Mouse (Mus musculus) stomach, embryonic 14.5 days (tissue): Measurements from ENCODE around the gene Siah3. TPM values are rescaled to one million over a fixed set of nuclear protein-coding genes. Genes with fewer than 3 reads are reported as not detected.

Experiments
- ATAC-seq: fragments of 200-750 bp; cut with Nextera tagmentation; 2 replicates; pipeline ENCODE4 v1.8.0; 2017; ENCODE audit warnings: low read depth, moderate TSS enrichment; ENCODE audit not compliant: insufficient number of reproducible peaks, insufficient read depth, low FRiP score
- H3K27ac ChIP-seq: fragments of 300-500 bp; sonication (generic); 2 replicates; pipeline ENCODE4 v1.5.1; 2014; ENCODE audit warnings: mild to moderate bottlenecking, low read length, moderate library complexity, mixed read lengths
- H3K27me3 ChIP-seq: fragments of 300-500 bp; sonication (generic); 2 replicates; pipeline ENCODE4 v1.6.1; 2014; ENCODE audit warnings: low read length, control low read depth, mixed read lengths; ENCODE audit not compliant: control insufficient read depth, insufficient read depth
- H3K36me3 ChIP-seq: fragments of 300-500 bp; sonication (generic); 2 replicates; pipeline ENCODE4 v1.6.1; 2014; ENCODE audit warnings: mild to moderate bottlenecking, control low read depth, low read length, moderate library complexity, mixed read lengths; ENCODE audit not compliant: control insufficient read depth, insufficient read depth
- H3K4me1 ChIP-seq: fragments of 300-500 bp; sonication (generic); 2 replicates; pipeline ENCODE4 v1.6.1; 2014; ENCODE audit warnings: low read length, control low read depth, mixed read lengths; ENCODE audit not compliant: control insufficient read depth, insufficient read depth
- H3K4me2 ChIP-seq: fragments of 300-500 bp; sonication (generic); replicated peaks from 2 replicates; pipeline ENCODE4 v1.6.1; 2014; ENCODE audit warnings: low read depth, low read length, control low read depth
- H3K4me3 ChIP-seq: fragments of 300-500 bp; sonication (generic); 2 replicates; pipeline ENCODE4 v1.5.1; 2014; ENCODE audit warnings: low read depth, low read length, control low read depth
- H3K9ac ChIP-seq: fragments of 300-500 bp; sonication (generic); replicated peaks from 2 replicates; pipeline ENCODE4 v1.6.1; 2014; ENCODE audit warnings: low read depth, mild to moderate bottlenecking, control low read depth, low read length, moderate library complexity, mixed read lengths
- H3K9me3 ChIP-seq: fragments of 300-500 bp; sonication (generic); 2 replicates; pipeline ENCODE4 v1.6.1; 2016; ENCODE audit warnings: low read depth, low read length, control low read depth; ENCODE audit not compliant: control insufficient read depth
- WGBS: fragments of 180-500 bp; shearing (Covaris S2); extraction: QIAGEN DNeasy Blood & Tissue Kit; methylation state at CpG from one replicate; pipeline ENCODE4 v1.1.7; 2014; 5-methylcytosine and 5-hydroxymethylcytosine counted together
- polyA plus RNA-seq: library from polyadenylated mRNA; unstranded; fragments of >200 nt; fragmentation: Nextera tagmentation; extraction: Ambion mirVana; gene quantifications from 2 replicates; pipeline ENCODE4 v1.2.1, GENCODE M21; 2014

The Siah3 gene
- polyA plus RNA-seq: 0.34 and 0.51 TPM in 2 replicates

GRCm38 (mm10) chr14:75455743-75456421 is at the start of gene Siah3:
Siah3 (plus strand) TSS chr14:75455982.
- Histone ChIP-seq H3K4me2 (peak within 1 kb of the TSS; percentile 46), H3K9ac (no peak within 1 kb of the TSS), H3K36me3 (no peaks in the 10 kb centered on the region), H3K27ac (no peak within 1 kb of the TSS), H3K4me1 (peaks cover 6% of the 10 kb centered on the region; the same call in 1 of the 2 replicates), H3K4me3 (peak within 1 kb of the TSS; percentile 22), H3K27me3 (no peaks in the 10 kb centered on the region), H3K9me3 (no peaks in the 10 kb centered on the region)
- WGBS: 8% methylated on average over 18 of the region's 18 CpGs
- 0 out of 2 replicates have a peak, but pooled peaks have one; percentile 31 for ATAC-seq

DNA sequence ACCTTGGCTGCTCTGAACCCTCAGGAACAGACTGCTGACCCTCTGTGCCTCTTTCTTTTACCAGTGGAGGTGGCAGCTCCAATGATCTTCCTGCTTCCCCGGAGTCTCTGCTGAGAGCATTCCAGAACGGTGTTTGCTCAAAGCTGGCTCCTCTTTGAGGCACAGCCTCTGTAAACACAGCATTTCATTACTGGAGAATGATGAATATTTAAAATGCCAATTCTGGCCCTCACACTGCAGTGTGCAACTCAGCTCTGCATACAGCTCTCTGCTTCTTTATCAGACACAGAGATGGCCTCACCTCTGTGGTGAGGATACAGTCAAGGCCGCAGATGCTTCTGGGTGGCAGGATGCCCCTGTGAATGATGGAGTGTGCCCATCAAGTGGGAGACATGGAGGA is 46.0 kb upstream of the Siah3 start:
- H3K36me3 ChIP-seq: no peaks in the 10 kb centered on the region
- no peaks in the 10 kb centered on the region for H3K9me3 ChIP-seq
- no peaks in the 10 kb centered on the region for H3K27me3 ChIP-seq
- 41% methylated on average over 3 of the region's 3 CpGs for WGBS
- H3K4me3 ChIP-seq: no peak overlapping the region
- no peak for ATAC-seq
- H3K4me2 ChIP-seq: no peak overlapping the region
- no peaks in the 10 kb centered on the region for H3K4me1 ChIP-seq
- no peak overlapping the region for H3K9ac ChIP-seq
- no peak overlapping the region for H3K27ac ChIP-seq

DNA sequence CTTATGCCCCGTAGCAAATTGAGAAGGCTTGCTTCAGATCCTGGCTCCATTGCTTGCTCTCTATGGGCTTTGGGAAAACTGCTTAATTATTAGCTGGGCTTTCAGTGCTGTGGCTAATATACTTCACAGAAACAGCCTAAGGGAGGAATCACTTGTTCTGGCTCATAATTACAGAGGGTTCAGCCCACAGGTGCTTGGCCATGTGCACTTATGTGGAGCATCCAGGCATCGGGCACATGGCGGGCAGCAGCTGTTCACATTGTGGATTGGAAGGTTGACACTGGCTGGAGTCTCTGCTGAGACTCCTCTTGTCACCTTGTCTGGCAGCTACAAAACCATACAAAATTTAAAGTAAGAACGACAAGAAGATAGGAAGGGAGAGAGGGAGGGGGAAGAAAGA is 45.4 kb upstream of the Siah3 start:
- H3K9ac ChIP-seq: no peak overlapping the region
- no peak overlapping the region for H3K4me2 ChIP-seq
- ATAC-seq: no peak
- no peak overlapping the region for H3K27ac ChIP-seq
- H3K36me3 ChIP-seq: no peaks in the 10 kb centered on the region
- WGBS: 84% methylated on average over 4 of the region's 4 CpGs
- H3K4me1 ChIP-seq: no peaks in the 10 kb centered on the region
- no peak overlapping the region for H3K4me3 ChIP-seq
- no peaks in the 10 kb centered on the region for H3K27me3 ChIP-seq
- no peaks in the 10 kb centered on the region for H3K9me3 ChIP-seq

GRCm38 (mm10) chr14:75418721-75419120 is 37.1 kb upstream of the Siah3 start:
- WGBS: 81% methylated on average over 3 of the region's 3 CpGs
- H3K27ac ChIP-seq: no peak overlapping the region
- no peaks in the 10 kb centered on the region for H3K36me3 ChIP-seq
- H3K4me1 ChIP-seq: no peaks in the 10 kb centered on the region
- H3K27me3 ChIP-seq: no peaks in the 10 kb centered on the region
- H3K4me3 ChIP-seq: no peak overlapping the region
- no peak for ATAC-seq
- no peak overlapping the region for H3K9ac ChIP-seq
- no peaks in the 10 kb centered on the region for H3K9me3 ChIP-seq
- H3K4me2 ChIP-seq: no peak overlapping the region

DNA sequence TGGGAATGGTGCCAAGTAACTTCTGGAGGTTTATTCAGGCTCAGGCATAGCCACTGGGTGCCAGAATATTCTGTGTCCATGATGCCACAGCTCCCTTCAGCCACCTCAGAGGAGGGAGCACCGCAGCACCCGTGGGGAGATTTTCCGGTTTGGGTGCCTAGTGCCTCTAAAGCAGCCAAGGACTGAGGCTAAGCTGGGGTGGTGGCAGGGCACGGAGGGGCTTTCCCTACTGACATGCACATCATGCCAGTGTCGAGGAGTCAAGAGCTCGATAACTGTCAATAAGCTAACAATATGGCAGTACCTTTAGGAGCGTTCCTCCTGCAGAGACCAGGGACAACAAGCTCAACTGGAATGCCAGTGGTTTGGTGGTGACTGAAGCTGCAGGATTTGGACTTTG is 35.9 kb upstream of the Siah3 start:
- no peak overlapping the region for H3K9ac ChIP-seq
- no peak for ATAC-seq
- H3K27me3 ChIP-seq: no peaks in the 10 kb centered on the region
- WGBS: 92% methylated on average over 7 of the region's 7 CpGs
- no peaks in the 10 kb centered on the region for H3K4me1 ChIP-seq
- no peaks in the 10 kb centered on the region for H3K9me3 ChIP-seq
- no peaks in the 10 kb centered on the region for H3K36me3 ChIP-seq
- H3K4me3 ChIP-seq: no peak overlapping the region
- no peak overlapping the region for H3K27ac ChIP-seq
- no peak overlapping the region for H3K4me2 ChIP-seq

DNA sequence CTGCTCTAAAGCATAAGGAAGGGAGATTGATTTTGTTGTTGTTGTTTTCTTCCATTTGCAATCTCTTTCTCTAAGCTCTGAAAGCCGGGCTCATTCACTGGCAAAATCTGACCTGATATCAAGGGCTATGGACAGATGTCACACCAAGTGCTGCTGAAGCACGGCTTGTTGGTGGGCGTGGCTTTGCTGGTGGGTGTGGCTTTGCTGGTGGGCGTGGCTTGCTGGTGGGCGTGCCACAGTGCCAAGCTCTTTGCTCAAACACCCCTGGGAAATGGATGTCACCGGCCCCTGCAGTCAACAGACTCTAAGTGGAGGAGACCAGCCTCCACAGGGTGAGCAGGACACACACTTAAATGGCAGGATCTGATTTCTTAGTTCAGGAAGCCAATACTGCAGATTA is 35.0 kb upstream of the Siah3 start:
- Histone ChIP-seq H3K4me3 (no peak overlapping the region), H3K4me1 (no peaks in the 10 kb centered on the region), H3K9me3 (no peaks in the 10 kb centered on the region), H3K9ac (no peak overlapping the region), H3K27ac (no peak overlapping the region), H3K27me3 (no peaks in the 10 kb centered on the region), H3K4me2 (no peak overlapping the region), H3K36me3 (no peaks in the 10 kb centered on the region)
- ATAC-seq: no peak
- 68% methylated on average over 6 of the region's 6 CpGs for WGBS

GRCm38 (mm10) chr14:75431173-75431786 is 24.5 kb upstream of the Siah3 start:
- Histone ChIP-seq H3K4me1 (no peaks in the 10 kb centered on the region; the same call in 1 of the 2 replicates), H3K9ac (no peak overlapping the region), H3K9me3 (no peaks in the 10 kb centered on the region), H3K36me3 (no peaks in the 10 kb centered on the region), H3K27me3 (no peaks in the 10 kb centered on the region), H3K27ac (no peak overlapping the region), H3K4me2 (no peak overlapping the region), H3K4me3 (no peak overlapping the region)
- WGBS: 87% methylated on average over 7 of the region's 8 CpGs
- ATAC-seq: no peak

DNA sequence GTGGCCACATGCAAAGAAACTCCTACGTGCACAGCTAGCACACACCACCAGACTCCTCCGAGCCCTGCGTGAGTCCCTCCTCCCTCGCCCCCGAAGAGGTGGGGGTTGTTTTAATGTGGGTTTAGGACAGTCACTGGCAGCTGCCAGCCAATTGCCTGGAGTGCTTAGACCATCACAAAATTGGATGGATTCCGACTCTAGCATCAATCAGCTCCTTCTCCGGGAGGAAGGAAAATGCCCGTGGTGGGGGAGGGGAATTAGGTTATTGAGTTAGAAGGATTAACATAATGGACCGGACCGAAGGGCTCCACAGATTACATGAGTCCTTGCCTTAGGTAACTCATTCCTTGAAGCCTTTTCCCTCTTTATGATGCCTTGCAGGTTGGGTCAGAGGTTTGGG is 22.9 kb upstream of the Siah3 start:
- H3K27ac ChIP-seq: no peak overlapping the region
- WGBS: 58% methylated on average over 10 of the region's 10 CpGs
- ATAC-seq: no peak

More for the DNA sequence above, 22.9 kb upstream of the Siah3 start:
- H3K4me2 ChIP-seq: no peak overlapping the region
- H3K4me3 ChIP-seq: no peak overlapping the region
- H3K4me1 ChIP-seq: no peaks in the 10 kb centered on the region; the same call in 1 of the 2 replicates
- no peaks in the 10 kb centered on the region for H3K9me3 ChIP-seq
- H3K9ac ChIP-seq: no peak overlapping the region
- no peaks in the 10 kb centered on the region for H3K27me3 ChIP-seq
- H3K36me3 ChIP-seq: no peaks in the 10 kb centered on the region
